Mouse (Mus musculus): ENCODE measurements around the gene Mars.

Mars gene

DNA sequence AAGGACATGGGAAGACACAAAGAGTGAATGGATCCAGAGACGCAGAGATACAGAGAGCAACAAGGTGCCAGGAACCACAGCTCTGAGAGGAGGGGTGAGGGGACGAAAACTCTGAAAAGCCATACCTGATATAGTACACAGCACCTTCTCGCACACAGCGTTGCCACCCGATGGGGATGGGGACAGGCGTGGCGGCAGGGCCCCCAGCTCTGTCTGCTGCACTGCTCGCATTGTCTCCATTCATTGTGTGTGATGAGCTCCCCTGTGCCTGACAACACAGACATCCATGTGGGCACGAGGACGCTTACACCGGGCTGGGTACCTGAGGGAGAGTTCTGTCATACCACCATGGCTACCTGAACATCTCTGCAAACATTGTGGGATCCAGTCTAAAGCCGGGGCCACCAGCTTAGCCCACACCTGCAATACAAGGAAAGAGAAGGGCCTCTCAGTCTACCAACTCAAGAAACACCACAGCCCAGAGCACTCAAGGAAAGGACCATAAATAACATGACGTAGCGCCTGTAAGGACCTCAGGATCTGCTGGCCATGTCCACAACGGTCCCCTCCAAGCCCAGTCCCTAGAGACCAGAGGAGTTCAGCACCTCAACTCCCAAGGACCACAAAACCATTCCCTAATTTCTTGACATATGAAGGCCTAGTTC, 24.2 kb downstream of the Mars start:
- DNase-seq (ENCODE audit: inconsistent ontology term): no peak

DNA sequence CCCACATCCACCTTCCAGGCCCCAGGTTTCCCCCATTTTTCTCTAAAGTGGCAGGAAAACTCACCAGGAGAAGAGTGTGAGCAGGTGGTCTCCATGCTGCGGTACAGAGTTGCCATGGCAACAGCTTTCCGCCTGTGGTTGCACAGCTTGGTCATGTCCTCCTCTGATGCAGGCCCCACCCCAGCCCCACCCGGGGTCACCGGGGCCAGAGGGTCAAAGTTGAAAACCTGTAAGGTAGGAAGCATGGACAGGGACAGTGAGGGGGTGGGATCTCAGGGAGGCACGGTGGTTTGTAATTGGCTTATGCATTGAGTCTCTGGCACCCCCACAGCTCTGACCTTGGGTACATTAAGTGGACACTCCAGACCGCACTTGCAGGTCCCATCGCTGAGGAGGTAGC, 24.9 kb downstream of the Mars start:
- DNase-seq (ENCODE audit: inconsistent ontology term): no peak

DNA sequence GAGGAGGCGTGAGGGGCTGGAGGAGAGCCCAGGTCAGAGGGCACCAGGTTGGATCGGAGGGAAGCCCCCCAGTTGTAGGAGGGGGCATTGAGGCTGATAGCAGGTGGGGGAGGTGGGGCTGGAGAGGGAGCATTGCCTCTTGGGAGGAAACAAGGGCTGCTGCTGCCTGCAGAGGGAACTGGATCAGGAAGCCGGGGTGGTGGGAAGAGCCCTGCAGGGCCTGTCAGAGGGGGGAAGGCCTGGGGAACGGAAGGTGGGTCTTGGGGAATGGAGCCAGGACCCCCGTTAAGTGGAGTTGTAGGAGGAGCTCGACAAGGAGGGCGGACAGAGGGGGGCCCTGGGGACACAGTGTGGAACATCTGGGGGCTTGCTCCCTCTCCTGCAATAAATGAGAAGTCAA, 25.4 kb downstream of the Mars start:
- no peak for DNase-seq (ENCODE audit: inconsistent ontology term)

DNA sequence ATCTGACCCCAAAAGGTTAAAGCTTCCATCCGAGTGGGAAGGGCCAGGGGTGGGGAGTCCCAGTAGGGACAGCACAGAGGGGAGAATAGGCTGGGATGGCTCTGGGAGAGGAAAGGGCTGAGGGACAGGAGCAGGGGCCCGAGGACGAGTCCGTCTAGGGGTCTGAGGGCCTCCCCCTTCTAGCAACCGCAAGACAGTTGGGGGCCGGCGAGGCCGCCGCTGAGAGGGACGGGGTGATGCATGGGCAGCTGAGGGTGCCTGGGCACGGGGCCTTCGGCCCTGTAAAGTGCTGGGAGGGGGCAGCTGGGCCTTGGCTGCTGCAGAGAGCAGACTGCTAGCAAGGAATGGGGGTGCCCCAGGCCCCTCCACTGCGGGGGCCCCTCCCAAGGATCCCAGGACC, 25.9 kb downstream of the Mars start:
- DNase-seq (ENCODE audit: inconsistent ontology term): no peak

DNA sequence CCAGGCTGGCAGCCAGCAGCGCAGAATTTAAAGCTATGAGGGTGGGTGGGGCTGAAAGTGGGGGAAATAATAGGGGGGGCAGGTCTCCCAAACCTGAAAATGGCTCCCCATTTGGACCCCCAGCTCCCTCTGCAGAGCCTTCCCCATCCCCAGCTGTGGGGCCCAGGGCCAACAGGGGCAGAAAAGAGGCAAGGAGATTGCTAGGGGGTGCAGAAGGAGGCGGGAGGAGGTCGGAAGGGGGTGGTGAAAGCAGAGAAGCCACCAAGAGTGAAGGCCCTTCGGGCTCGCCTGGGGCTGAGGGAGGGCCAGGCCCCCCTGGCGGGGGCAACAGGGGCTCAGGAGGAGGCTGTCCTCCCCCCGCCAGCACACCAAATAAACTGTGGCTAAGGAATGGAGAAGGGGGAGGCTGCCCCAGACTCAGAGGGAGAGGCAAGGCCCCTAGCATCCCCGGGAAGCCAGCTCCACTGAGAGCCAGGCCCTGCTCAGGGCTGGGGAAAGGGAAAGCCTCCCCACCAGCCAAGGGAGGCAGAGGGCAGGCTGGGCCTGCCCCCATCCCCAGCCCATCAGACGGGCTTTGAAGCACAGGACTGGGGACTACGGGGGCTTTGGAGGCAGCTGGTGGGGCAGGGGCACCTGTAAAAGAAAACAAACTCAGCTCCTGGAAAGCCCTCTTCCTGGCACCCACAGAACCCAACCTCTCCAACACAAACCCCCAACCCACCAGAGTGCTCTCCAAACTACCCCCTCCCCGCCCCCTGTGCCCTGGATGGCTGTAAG, 26.7 kb downstream of the Mars start:
- no peak for DNase-seq (ENCODE audit: inconsistent ontology term)

GRCm38 (mm10) chr10:127284105-127284622, 27.4 kb downstream of the Mars start:
- DNase-seq (ENCODE audit: inconsistent ontology term): no peak

- DNase-seq (ENCODE audit: inconsistent ontology term): no peak
These were observed 28.9 kb downstream of the Mars start for GRCm38 (mm10) chr10:127282620-127283215.

GRCm38 (mm10) chr10:127281316-127281715, 30.3 kb downstream of the Mars start:
- DNase-seq (ENCODE audit: inconsistent ontology term): no peak

DNA sequence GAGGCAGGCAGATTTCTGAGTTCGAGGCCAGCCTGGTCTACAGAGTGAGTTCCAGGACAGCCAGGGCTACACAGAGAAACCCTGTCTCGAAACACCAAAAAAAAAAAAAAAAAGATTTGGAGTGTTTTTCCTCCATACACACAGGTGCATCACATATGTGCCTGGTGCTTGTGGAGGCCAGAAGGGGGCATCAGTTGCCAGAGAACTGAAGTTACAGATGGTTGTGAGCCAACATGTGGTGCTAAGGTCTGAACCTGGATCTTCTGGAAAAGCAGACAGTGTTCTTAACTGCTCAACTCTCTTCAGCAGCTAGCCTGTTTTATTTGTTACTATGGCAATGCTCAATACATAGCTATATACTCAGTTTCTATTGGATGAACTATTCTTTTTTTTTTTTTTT, 31.9 kb downstream of the Mars start:
- DNase-seq (ENCODE audit: inconsistent ontology term): no peak

DNA sequence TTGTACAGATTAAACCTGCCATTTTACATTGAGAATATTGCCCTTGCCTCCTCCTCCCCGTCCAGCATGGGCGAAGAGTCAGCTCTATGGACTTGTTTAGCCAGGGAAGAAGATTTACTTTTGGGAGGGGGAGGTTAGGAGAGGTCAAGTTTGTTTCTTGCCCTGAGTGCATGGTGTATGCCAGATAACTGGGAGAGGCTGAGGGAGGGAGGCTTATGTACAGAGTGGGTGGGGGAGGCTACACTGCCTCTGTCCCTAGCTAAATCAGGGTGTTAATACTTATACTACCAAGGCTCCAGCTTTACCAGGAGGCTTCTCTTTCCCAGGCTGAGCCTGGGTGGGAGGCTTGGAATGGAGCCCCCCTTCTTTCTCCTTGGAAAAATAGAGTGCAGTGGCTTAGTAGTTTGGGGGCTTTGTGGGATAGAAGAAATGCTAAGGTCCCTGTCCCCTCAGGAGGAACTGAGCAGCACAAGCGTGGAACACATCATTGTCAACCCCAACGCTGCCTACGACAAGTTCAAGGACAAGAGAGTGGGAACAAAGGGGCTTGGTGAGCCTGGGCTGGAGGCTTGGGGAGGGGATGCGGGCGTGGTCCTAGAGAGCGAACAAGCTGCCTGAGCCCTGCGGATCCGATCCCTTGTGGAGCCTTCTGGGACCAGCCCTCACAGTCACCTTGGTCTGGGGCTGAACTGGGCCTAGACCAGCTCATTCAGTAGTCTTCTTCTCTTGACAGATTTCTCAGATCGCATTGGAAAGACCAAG, 37.1 kb downstream of the Mars start:
- DNase-seq (ENCODE audit: inconsistent ontology term): no peak

- no peak for DNase-seq (ENCODE audit: inconsistent ontology term)
These were observed 39.2 kb downstream of the Mars start for GRCm38 (mm10) chr10:127272371-127272770.

DNA sequence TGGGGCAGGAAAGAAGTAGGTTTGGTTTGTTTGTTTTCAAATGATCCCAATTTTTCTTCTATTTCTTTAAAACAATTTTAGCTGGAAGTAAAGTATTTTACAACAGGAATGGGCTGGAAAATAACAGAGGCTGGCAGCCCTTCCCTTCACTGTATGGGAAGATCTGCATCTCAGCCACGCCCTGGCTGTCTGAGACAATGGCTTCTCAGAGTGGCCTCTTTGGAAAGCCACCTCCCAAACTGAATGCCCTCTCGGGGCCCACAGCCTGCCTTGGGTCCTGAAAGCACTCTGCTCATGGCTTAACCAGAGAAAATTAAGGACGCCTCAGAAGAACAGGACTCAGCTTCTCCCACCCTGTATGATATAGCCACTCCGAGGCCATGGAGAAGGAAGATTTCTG, 41.7 kb downstream of the Mars start:
- DNase-seq (ENCODE audit: inconsistent ontology term): no peak

DNA sequence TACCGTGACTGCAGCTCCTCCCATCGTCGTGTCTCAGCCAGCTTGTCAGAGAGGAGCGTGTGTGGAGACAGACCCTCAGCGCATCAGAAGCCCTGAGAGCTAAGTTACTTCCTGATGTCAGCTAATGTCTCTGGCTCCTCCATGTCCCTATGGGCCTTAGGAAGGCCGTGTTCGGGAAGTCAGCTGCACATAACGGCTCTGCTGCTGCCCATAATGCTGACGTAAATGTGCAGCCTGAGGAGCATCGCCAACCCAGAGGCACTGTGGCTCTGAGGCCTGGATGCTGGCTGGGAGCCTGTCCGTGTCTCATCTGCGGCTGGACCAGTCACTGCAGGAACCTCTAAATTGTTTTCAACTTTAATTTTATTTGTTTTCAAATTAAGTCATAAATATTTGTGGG, 42.5 kb downstream of the Mars start:
- no peak for DNase-seq (ENCODE audit: inconsistent ontology term)

GRCm38 (mm10) chr10:127268401-127268800, 43.2 kb downstream of the Mars start:
- no peak for DNase-seq (ENCODE audit: inconsistent ontology term)

DNA sequence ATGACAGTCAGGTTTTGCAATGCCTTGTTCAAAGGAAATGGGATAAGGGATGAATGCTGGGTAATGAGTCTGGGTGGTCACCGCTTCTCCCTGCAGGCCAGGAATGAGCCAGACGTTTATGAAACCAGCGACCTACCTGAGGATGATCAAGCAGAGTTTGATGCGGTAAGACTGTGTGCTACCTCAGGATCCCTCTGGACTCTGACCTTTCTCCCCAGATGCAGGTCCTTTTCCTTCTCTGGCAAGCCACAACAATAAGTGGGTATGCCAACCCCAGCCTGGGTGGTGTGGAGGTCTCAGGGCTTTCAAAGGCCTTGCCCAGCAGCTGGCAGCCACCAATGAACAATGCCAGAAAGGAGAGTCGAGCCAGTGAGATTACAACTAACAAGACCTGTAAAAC, 44.3 kb downstream of the Mars start:
- no peak for DNase-seq (ENCODE audit: inconsistent ontology term)

GRCm38 (mm10) chr10:127266112-127267091, 45.2 kb downstream of the Mars start, which contains the start of gene Dctn2:
Gene Dctn2, plus strand, starts transcription at chr10:127266368.
- DNase-seq (ENCODE audit: inconsistent ontology term): peak; percentile 96

- no peak for DNase-seq (ENCODE audit: inconsistent ontology term)
These were observed 45.9 kb downstream of the Mars start for GRCm38 (mm10) chr10:127265727-127266111.

GRCm38 (mm10) chr10:127264971-127265370, 46.6 kb downstream of the Mars start:
- DNase-seq (ENCODE audit: inconsistent ontology term): no peak

GRCm38 (mm10) chr10:127264336-127264735, 47.2 kb downstream of the Mars start:
- DNase-seq (ENCODE audit: inconsistent ontology term): no peak

DNA sequence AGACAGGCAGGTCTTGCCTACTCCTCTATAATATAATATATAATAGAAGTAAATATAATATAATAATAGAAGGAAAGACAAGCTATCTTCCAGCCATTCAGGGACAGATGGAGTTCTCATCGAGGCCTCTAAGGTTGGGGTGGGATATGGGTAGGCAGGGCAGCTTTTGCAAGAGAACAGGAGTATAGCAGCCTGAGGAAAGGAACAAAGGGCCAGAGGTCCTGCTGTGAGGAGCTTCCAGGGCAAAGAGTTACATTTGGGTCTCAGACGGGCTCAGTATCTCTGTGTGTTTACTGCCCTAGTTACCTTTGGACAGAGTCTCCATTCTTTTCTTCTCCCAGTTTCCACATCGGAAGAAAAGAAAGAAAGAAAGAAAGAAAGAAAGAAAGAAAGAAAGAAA, 48.0 kb downstream of the Mars start:
- no peak for DNase-seq (ENCODE audit: inconsistent ontology term)

Measured in Muller cell, postnatal 12 days (primary cell).